22 mouse cellular contexts compared by ENCODE assay signal in the genomic region with DNA sequence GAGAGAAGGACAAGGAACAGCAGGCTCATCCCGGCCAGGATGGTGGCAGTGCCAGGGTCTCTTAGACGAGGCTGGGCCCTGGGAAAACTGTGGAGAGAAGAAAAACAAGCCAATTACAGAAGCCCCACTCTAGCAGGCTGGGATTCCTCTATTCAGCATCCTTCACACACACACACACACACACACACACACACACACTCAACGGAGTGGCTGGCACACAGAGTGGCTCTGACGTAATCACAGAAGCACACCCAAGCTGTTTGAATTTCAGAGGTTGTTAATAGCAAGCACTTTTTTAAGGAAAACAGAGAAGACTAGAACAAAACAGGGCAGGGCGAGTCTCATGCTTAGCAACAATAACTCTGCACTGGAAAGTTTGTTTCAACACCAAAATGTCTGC. TPM values are rescaled to one million over a fixed set of nuclear protein-coding genes. Genes with fewer than 3 reads are reported as not detected.
DNase-seq lines count a peak whose midpoint lies in the region; ATAC-seq and TF ChIP-seq lines count a peak whose summit lies in the region.
"Had no signal": no experiment of that assay in that cellular context is flagged by ENCODE, and none has a peak within 500 bp of the region (broad histone marks: within the 10 kb centered on the region; RNA-seq: fewer than 3 reads in every experiment).

No protein-coding gene starts in this region.

- WGBS in forebrain, postnatal 0 days, result 35% methylated on average over 5 of the region's 5 CpGs
- 71% methylated on average over 5 of the region's 5 CpGs for WGBS in intestine, embryonic 16.5 days

- no peaks in the 10 kb centered on the region for H3K9me3 ChIP-seq in forebrain, postnatal 0 days (ENCODE audit: low read length)
- H3K9me3 ChIP-seq in intestine, embryonic 16.5 days (ENCODE audit: control insufficient read depth, low read length), result no peaks in the 10 kb centered on the region
- H3K9me3 ChIP-seq: embryonic facial prominence, embryonic 12.5 days; heart, embryonic 13.5 days; limb, embryonic 10.5 days; midbrain, embryonic 12.5 days had no signal

- no peak overlapping the region for H3K9ac ChIP-seq in forebrain, postnatal 0 days
- no peak overlapping the region for H3K9ac ChIP-seq in intestine, embryonic 16.5 days (ENCODE audit: low read depth, low read length)
- H3K9ac ChIP-seq: embryonic facial prominence, embryonic 12.5 days; heart, embryonic 13.5 days; midbrain, embryonic 12.5 days had no signal

- no peak overlapping the region for H3K4me3 ChIP-seq in forebrain, postnatal 0 days (ENCODE audit: low read depth, low read length)
- H3K4me3 ChIP-seq in intestine, embryonic 16.5 days (ENCODE audit: low read length), result no peak overlapping the region
- H3K4me3 ChIP-seq: embryonic facial prominence, embryonic 12.5 days; heart, embryonic 13.5 days; limb, embryonic 10.5 days; midbrain, embryonic 12.5 days had no signal

- intact Hi-C loops in left cerebral cortex, postnatal 10 days (cut with DNase I), result no loop called here

- DNase-seq in left cerebral cortex, postnatal 10 days (ENCODE audit: extremely low spot score in 1 of 2, low spot score in 2 of 2), result peak; percentile 35 to 51
- DNase-seq in left cerebral cortex, adult 11 months (ENCODE audit: low spot score), result no peak
- DNase-seq in forebrain, postnatal 0 days, result peak; percentile 74
- peak; percentile 54 to 71 for DNase-seq in layer of hippocampus, postnatal 14 days (ENCODE audit: low spot score in 2 of 2)
- DNase-seq in telencephalon, adult 2 months (ENCODE audit: low read depth, low spot score), result peak; percentile 22
- DNase-seq in natural killer cell, adult 2 months (ENCODE audit: low spot score in 2 of 2), result no peak
- DNase-seq: adrenal gland, postnatal 14 days; cerebellum, adult 8-10 months; heart, adult 11 months; heart, postnatal 36 days; kidney, adult 11 months; kidney, postnatal 25 days; lung, adult 2 months; thymus, postnatal 4 days had no signal

- H3K4me2 ChIP-seq in forebrain, postnatal 0 days (ENCODE audit: low read depth), result no peak overlapping the region
- H3K4me2 ChIP-seq in intestine, embryonic 16.5 days (ENCODE audit: low read depth, low read length), result no peak overlapping the region
- H3K4me2 ChIP-seq: embryonic facial prominence, embryonic 12.5 days; heart, embryonic 13.5 days; liver, embryonic 11.5 days; midbrain, embryonic 12.5 days had no signal

- no peak for TF ChIP-seq CTCF in forebrain, postnatal 0 days (IDR thresholded peaks at IDR 0.05; ENCODE audit: low read depth)

- no peaks in the 10 kb centered on the region for H3K36me3 ChIP-seq in forebrain, postnatal 0 days (ENCODE audit: insufficient read depth)
- H3K36me3 ChIP-seq in intestine, embryonic 16.5 days (ENCODE audit: control insufficient read depth, insufficient read depth, low read length), result no peaks in the 10 kb centered on the region
- H3K36me3 ChIP-seq: embryonic facial prominence, embryonic 12.5 days; heart, embryonic 13.5 days; limb, embryonic 10.5 days; midbrain, embryonic 12.5 days had no signal

- no peak overlapping the region for H3K27ac ChIP-seq in forebrain, postnatal 0 days (ENCODE audit: low read depth, low read length)
- H3K27ac ChIP-seq in intestine, embryonic 16.5 days (ENCODE audit: low read length), result no peak overlapping the region
- H3K27ac ChIP-seq: embryonic facial prominence, embryonic 12.5 days; heart, embryonic 13.5 days; limb, embryonic 10.5 days; macrophage; midbrain, embryonic 12.5 days had no signal

- H3K4me1 ChIP-seq in forebrain, postnatal 0 days (ENCODE audit: insufficient read depth), result no peaks in the 10 kb centered on the region
- H3K4me1 ChIP-seq in intestine, embryonic 16.5 days (ENCODE audit: control insufficient read depth, insufficient read depth, low read length), result no peaks in the 10 kb centered on the region
- H3K4me1 ChIP-seq: embryonic facial prominence, embryonic 12.5 days; midbrain, embryonic 12.5 days had no signal

- peak; percentile 83 for ATAC-seq in forebrain, postnatal 0 days
- ATAC-seq in intestine, embryonic 16.5 days, result no peak
- ATAC-seq: hindbrain, embryonic 16.5 days had no signal

- no peaks in the 10 kb centered on the region for H3K27me3 ChIP-seq in forebrain, postnatal 0 days (ENCODE audit: insufficient read depth, low read length)
- no peaks in the 10 kb centered on the region for H3K27me3 ChIP-seq in intestine, embryonic 16.5 days (replicated peaks; ENCODE audit: control insufficient read depth, insufficient read depth, low read length)
- H3K27me3 ChIP-seq: embryonic facial prominence, embryonic 12.5 days; midbrain, embryonic 12.5 days had no signal

RNA-seq across cellular contexts. Expression of a gene that starts 7.4 kb away (rescaled TPM):
- 1 to 10 TPM; 8.7 to 9.0 TPM for total RNA-seq in left cerebral cortex, postnatal 10 days (2021)
- 1.9 and 2.7 TPM in 2 replicates for total RNA-seq in forebrain, postnatal 0 days (2014; rRNA removed)
- polyA plus RNA-seq in forebrain, postnatal 0 days (2015; fragmentation: Nextera tagmentation; extraction: Ambion mirVana), result 2.7 and 3.5 TPM in 2 replicates
- 1 to 10 TPM; 4.1 to 4.5 TPM for total RNA-seq in layer of hippocampus, postnatal 14 days (2021)
- 1.7 and 1.9 TPM in 2 replicates for polyA plus RNA-seq in intestine, embryonic 16.5 days (2015; fragmentation: Nextera tagmentation; extraction: Ambion mirVana)
- polyA plus RNA-seq: macrophage had no signal

RNA-seq across cellular contexts. Expression of a gene that starts 25.4 kb away (rescaled TPM):
- 100 to 1,000 TPM; 148 to 163 TPM for total RNA-seq in left cerebral cortex, postnatal 10 days (2021)
- 155 and 184 TPM in 2 replicates for total RNA-seq in forebrain, postnatal 0 days (2014; rRNA removed)
- 221 and 275 TPM in 2 replicates for polyA plus RNA-seq in forebrain, postnatal 0 days (2015; fragmentation: Nextera tagmentation; extraction: Ambion mirVana)
- 100 to 1,000 TPM; 136 to 141 TPM for total RNA-seq in layer of hippocampus, postnatal 14 days (2021)
- polyA plus RNA-seq in intestine, embryonic 16.5 days (2015; fragmentation: Nextera tagmentation; extraction: Ambion mirVana), result 184 and 188 TPM in 2 replicates

Comparison
In these comparisons a context has a peak if more than half of its experiments do, and no peak if none do; other contexts are left out.
1. DNase-seq: peak in left cerebral cortex, postnatal 10 days (2 of 2), forebrain, postnatal 0 days (single experiment), layer of hippocampus, postnatal 14 days (2 of 2) and telencephalon, adult 2 months (single experiment); none in left cerebral cortex, adult 11 months (single experiment) and natural killer cell, adult 2 months (0 of 2).